Mouse (Mus musculus): ENCODE measurements around the gene Serpinb5. TPM values are rescaled to one million over a fixed set of nuclear protein-coding genes. Genes with fewer than 3 reads are reported as not detected.
"Not testable (repeated sequence)": the region's sequence is repeated elsewhere in the genome, so short reads cannot be mapped to it uniquely, and the experiment has no call there.

The Serpinb5 gene
- polyA plus RNA-seq, 1 experiment from 2014 or later = 71.1 TPM

DNA sequence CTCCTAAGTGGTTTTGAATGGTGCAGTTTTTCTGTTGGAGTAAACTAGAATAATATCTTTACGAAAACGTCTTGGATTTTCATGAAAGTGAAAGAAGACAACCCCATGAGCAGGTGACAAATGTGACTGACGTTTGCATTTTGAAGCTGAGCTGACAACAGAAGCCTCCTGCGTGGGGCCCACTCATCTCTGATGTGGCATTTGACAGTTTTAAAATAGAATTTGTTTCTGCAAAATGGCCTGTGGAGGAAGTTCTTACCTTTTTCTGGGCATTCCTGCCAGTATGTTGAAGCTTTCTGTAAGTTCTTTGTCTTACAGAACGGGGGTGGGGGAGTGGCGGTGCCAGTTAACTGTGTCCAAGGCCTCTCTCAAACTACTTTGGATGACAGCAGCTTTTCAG lies 5.8 kb downstream of the Serpinb5 start:
- Histone ChIP-seq H3K27me3 (ENCODE audit: control insufficient read depth, insufficient read depth, low read length) (no peaks in the 10 kb centered on the region), H3K4me1 (ENCODE audit: control insufficient read depth, insufficient read depth, low read length) (no peaks in the 10 kb centered on the region), H3K27ac (ENCODE audit: low read length) (no peak overlapping the region), H3K9me3 (replicated peaks; ENCODE audit: control insufficient read depth, low read length) (no peaks in the 10 kb centered on the region), H3K4me3 (replicated peaks; ENCODE audit: low read length) (no peak overlapping the region), H3K9ac (ENCODE audit: low read length) (no peak overlapping the region), H3K36me3 (ENCODE audit: control insufficient read depth, insufficient read depth, low read length) (no peaks in the 10 kb centered on the region), H3K4me2 (ENCODE audit: low read depth, low read length) (no peak overlapping the region)
- ATAC-seq (ENCODE audit: insufficient read depth, low FRiP score) = no peak
- WGBS = 70% methylated on average over 6 of the region's 6 CpGs

GRCm38 (mm10) chr1:106869986-106870385 lies 9.0 kb downstream of the Serpinb5 start:
- no peak for ATAC-seq (ENCODE audit: insufficient read depth, low FRiP score)
- no peaks in the 10 kb centered on the region for H3K27me3 ChIP-seq (ENCODE audit: control insufficient read depth, insufficient read depth, low read length)
- no peak overlapping the region for H3K4me2 ChIP-seq (ENCODE audit: low read depth, low read length)
- H3K27ac ChIP-seq (ENCODE audit: low read length) = no peak overlapping the region
- no peaks in the 10 kb centered on the region for H3K9me3 ChIP-seq (replicated peaks; ENCODE audit: control insufficient read depth, low read length)
- H3K4me1 ChIP-seq (ENCODE audit: control insufficient read depth, insufficient read depth, low read length) = no peaks in the 10 kb centered on the region
- H3K9ac ChIP-seq (ENCODE audit: low read length) = no peak overlapping the region
- no peak overlapping the region for H3K4me3 ChIP-seq (replicated peaks; ENCODE audit: low read length)
- no peaks in the 10 kb centered on the region for H3K36me3 ChIP-seq (ENCODE audit: control insufficient read depth, insufficient read depth, low read length)

- Histone ChIP-seq H3K9ac (ENCODE audit: low read length) (no peak overlapping the region), H3K4me1 (ENCODE audit: control insufficient read depth, insufficient read depth, low read length) (no peaks in the 10 kb centered on the region), H3K4me3 (replicated peaks; ENCODE audit: low read length) (no peak overlapping the region), H3K27me3 (ENCODE audit: control insufficient read depth, insufficient read depth, low read length) (no peaks in the 10 kb centered on the region), H3K4me2 (ENCODE audit: low read depth, low read length) (no peak overlapping the region), H3K9me3 (replicated peaks; ENCODE audit: control insufficient read depth, low read length) (no peaks in the 10 kb centered on the region), H3K36me3 (ENCODE audit: control insufficient read depth, insufficient read depth, low read length) (no peaks in the 10 kb centered on the region), H3K27ac (ENCODE audit: low read length) (peak overlapping the region; percentile 4; the same call in 1 of the 2 replicates)
- ATAC-seq (ENCODE audit: insufficient read depth, low FRiP score) = no peak
- WGBS = 75% methylated on average over 5 of the region's 5 CpGs
Measured at GRCm38 (mm10) chr1:106875193-106875886, 14.4 kb downstream of the Serpinb5 start.

DNA sequence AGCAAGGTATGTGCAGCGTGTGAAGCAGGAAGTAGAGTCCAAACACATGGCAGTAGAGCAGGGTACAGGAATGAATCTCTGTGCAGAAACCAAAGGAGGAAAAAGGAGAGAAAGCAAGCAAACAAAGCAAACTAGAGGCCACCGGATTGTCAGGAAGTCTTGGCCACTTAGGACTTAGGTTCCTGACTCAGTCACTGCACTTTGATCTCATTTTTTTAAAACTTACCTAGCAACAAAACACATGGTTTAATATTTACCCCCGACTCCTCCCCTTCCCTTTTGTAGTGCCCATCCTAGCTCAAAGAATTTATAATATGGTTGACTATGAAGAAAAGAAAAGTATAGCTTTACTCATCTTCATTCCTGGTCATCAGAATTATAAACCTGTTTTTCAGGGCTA lies 15.2 kb downstream of the Serpinb5 start:
- Histone ChIP-seq H3K27ac (ENCODE audit: low read length) (no peak overlapping the region), H3K9ac (ENCODE audit: low read length) (no peak overlapping the region), H3K4me3 (replicated peaks; ENCODE audit: low read length) (no peak overlapping the region), H3K27me3 (ENCODE audit: control insufficient read depth, insufficient read depth, low read length) (no peaks in the 10 kb centered on the region), H3K9me3 (replicated peaks; ENCODE audit: control insufficient read depth, low read length) (no peaks in the 10 kb centered on the region), H3K4me2 (ENCODE audit: low read depth, low read length) (no peak overlapping the region), H3K36me3 (ENCODE audit: control insufficient read depth, insufficient read depth, low read length) (no peaks in the 10 kb centered on the region), H3K4me1 (ENCODE audit: control insufficient read depth, insufficient read depth, low read length) (no peaks in the 10 kb centered on the region)
- 73% methylated on average over 3 of the region's 3 CpGs for WGBS
- ATAC-seq (ENCODE audit: insufficient read depth, low FRiP score) = peak; percentile 33; the same call in 1 of the 2 replicates

GRCm38 (mm10) chr1:106882723-106883122 lies 21.8 kb downstream of the Serpinb5 start:
- Histone ChIP-seq H3K4me2 (ENCODE audit: low read depth, low read length) (no peak overlapping the region), H3K4me1 (ENCODE audit: control insufficient read depth, insufficient read depth, low read length) (no peaks in the 10 kb centered on the region), H3K27me3 (ENCODE audit: control insufficient read depth, insufficient read depth, low read length) (no peaks in the 10 kb centered on the region), H3K27ac (ENCODE audit: low read length) (no peak overlapping the region), H3K36me3 (ENCODE audit: control insufficient read depth, insufficient read depth, low read length) (no peaks in the 10 kb centered on the region), H3K9me3 (replicated peaks; ENCODE audit: control insufficient read depth, low read length) (no peaks in the 10 kb centered on the region), H3K9ac (ENCODE audit: low read length) (no peak overlapping the region), H3K4me3 (replicated peaks; ENCODE audit: low read length) (no peak overlapping the region)
- 70% methylated on average over 4 of the region's 4 CpGs for WGBS
- no peak for ATAC-seq (ENCODE audit: insufficient read depth, low FRiP score)

DNA sequence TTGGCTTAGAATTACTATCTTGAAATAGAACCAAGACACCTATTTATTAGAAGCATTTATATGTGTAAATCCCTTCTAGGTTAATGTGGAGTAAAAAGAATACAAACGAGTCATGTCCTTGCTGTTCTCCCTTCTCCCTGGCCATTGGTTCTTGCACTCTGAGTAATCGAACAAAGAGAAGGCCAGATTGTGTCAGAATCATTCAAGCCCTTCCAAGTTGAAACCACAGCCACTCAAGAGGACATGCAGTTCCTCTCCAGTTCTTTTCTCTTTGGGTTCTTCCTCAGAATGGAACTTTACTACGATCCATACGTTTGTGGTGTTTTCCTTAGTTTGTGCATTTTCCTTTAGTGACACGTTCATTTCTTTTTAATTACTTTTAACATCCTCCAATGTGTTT lies 22.4 kb downstream of the Serpinb5 start:
- Histone ChIP-seq H3K4me2 (ENCODE audit: low read depth, low read length) (no peak overlapping the region), H3K9ac (ENCODE audit: low read length) (no peak overlapping the region), H3K27ac (ENCODE audit: low read length) (no peak overlapping the region), H3K27me3 (ENCODE audit: control insufficient read depth, insufficient read depth, low read length) (no peaks in the 10 kb centered on the region), H3K36me3 (ENCODE audit: control insufficient read depth, insufficient read depth, low read length) (no peaks in the 10 kb centered on the region), H3K4me1 (ENCODE audit: control insufficient read depth, insufficient read depth, low read length) (no peaks in the 10 kb centered on the region), H3K4me3 (replicated peaks; ENCODE audit: low read length) (no peak overlapping the region), H3K9me3 (replicated peaks; ENCODE audit: control insufficient read depth, low read length) (no peaks in the 10 kb centered on the region)
- WGBS = 66% methylated on average over 5 of the region's 5 CpGs
- ATAC-seq (ENCODE audit: insufficient read depth, low FRiP score) = no peak

DNA sequence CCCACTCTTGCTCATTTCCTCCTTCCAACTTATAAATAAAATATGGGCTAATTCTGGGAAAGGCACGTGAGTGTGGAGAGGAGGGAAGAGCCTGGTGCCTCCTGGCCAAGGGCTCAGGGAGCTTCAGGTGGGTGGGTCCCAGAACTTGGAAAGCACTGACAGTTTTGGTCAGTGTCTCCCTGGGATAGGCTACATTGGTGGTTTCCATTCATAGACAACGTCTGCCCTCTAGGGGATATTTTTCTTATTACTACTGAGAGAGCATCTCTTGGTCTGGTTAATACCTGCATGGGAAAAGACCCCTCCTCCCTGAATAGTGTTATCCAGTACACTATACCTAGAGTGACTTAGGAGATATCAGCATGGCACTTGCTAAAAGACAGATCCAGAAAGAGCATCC lies 22.8 kb downstream of the Serpinb5 start:
- no peak for ATAC-seq (ENCODE audit: insufficient read depth, low FRiP score)
- H3K4me2 ChIP-seq (ENCODE audit: low read depth, low read length) = no peak overlapping the region

DNA sequence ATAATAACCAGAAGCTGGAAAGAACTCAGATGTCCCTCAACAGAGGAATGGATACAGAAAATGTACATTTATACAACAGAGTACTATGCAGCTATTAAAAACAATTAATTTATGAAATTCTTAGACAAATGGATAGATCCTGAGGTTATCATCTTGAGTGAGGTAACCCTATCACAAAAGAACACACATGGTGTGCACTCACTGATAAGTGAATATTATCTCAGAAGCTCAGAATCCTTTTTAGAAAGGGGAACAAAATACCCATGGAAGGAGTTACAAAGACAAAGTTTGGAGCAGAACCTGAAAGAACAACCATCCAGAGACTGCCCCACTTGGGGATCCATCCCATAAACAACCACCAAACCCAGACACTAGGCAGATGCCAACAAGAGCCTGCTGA lies 34.2 kb downstream of the Serpinb5 start:
- H3K27me3 ChIP-seq (ENCODE audit: control insufficient read depth, insufficient read depth, low read length); H3K4me2 ChIP-seq (ENCODE audit: low read depth, low read length); H3K4me3 ChIP-seq (replicated peaks; ENCODE audit: low read length); H3K9me3 ChIP-seq (replicated peaks; ENCODE audit: control insufficient read depth, low read length); H3K9ac ChIP-seq (ENCODE audit: low read length); H3K36me3 ChIP-seq (ENCODE audit: control insufficient read depth, insufficient read depth, low read length); H3K27ac ChIP-seq (ENCODE audit: low read length); ATAC-seq (ENCODE audit: insufficient read depth, low FRiP score); H3K4me1 ChIP-seq (ENCODE audit: control insufficient read depth, insufficient read depth, low read length): not testable (repeated sequence)

More for the DNA sequence above, 22.8 kb downstream of the Serpinb5 start:
- Histone ChIP-seq H3K27ac (ENCODE audit: low read length) (no peak overlapping the region), H3K27me3 (ENCODE audit: control insufficient read depth, insufficient read depth, low read length) (no peaks in the 10 kb centered on the region), H3K4me1 (ENCODE audit: control insufficient read depth, insufficient read depth, low read length) (no peaks in the 10 kb centered on the region), H3K9me3 (replicated peaks; ENCODE audit: control insufficient read depth, low read length) (no peaks in the 10 kb centered on the region), H3K36me3 (ENCODE audit: control insufficient read depth, insufficient read depth, low read length) (no peaks in the 10 kb centered on the region), H3K9ac (ENCODE audit: low read length) (no peak overlapping the region), H3K4me3 (replicated peaks; ENCODE audit: low read length) (no peak overlapping the region)
- 5% methylated on average over 2 of the region's 2 CpGs for WGBS

DNA sequence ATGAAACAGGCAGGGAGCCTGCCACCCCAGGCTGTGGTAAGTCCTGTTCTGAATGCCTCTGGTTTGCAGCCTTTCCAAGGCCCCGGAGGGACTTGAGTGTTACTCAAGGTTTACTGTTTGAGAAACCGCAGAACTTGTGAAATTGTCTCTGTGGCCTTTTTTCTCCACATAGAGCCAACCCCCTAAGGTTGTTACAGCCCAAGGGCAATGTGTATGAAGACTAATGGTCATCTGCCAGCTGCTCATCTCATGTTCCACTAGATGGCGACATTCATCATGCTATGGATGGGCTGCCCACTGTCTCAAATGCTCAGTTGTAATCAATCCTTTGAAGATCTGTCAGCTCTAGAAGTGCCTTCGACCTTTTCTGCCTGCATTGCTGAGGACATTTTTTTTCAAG lies 40.4 kb downstream of the Serpinb5 start:
- no peak for ATAC-seq (ENCODE audit: insufficient read depth, low FRiP score)
- H3K9ac ChIP-seq (ENCODE audit: low read length) = no peak overlapping the region
- H3K36me3 ChIP-seq (ENCODE audit: control insufficient read depth, insufficient read depth, low read length) = no peaks in the 10 kb centered on the region
- WGBS = 27% methylated on average over 4 of the region's 4 CpGs
- H3K27me3 ChIP-seq (ENCODE audit: control insufficient read depth, insufficient read depth, low read length) = no peaks in the 10 kb centered on the region
- no peak overlapping the region for H3K4me3 ChIP-seq (replicated peaks; ENCODE audit: low read length)
- H3K27ac ChIP-seq (ENCODE audit: low read length) = no peak overlapping the region
- H3K9me3 ChIP-seq (replicated peaks; ENCODE audit: control insufficient read depth, low read length) = no peaks in the 10 kb centered on the region
- H3K4me1 ChIP-seq (ENCODE audit: control insufficient read depth, insufficient read depth, low read length) = no peaks in the 10 kb centered on the region
- no peak overlapping the region for H3K4me2 ChIP-seq (ENCODE audit: low read depth, low read length)

All from stomach, embryonic 16.5 days (tissue).